Mouse (Mus musculus) kidney, embryonic 15.5 days (tissue): ENCODE measurements around the gene Adgrf5. TPM values are rescaled to one million over a fixed set of nuclear protein-coding genes. Genes with fewer than 3 reads are reported as not detected.

ENCODE experiments used
- ATAC-seq: fragments of 200-750 bp; cut with Nextera tagmentation; replicated peaks from 2 replicates; pipeline ENCODE4 v1.8.0; 2017; ENCODE audit warnings: moderate TSS enrichment; ENCODE audit not compliant: low FRiP score
- H3K27ac ChIP-seq: fragments of 300-500 bp; sonication (generic); 2 replicates; pipeline ENCODE4 v1.5.1; 2015; ENCODE audit warnings: mild to moderate bottlenecking, inconsistent platforms
- H3K27me3 ChIP-seq: fragments of 300-500 bp; sonication (generic); 2 replicates; pipeline ENCODE4 v1.6.1; 2015; ENCODE audit warnings: inconsistent platforms
- H3K36me3 ChIP-seq: fragments of 300-500 bp; sonication (generic); 2 replicates; pipeline ENCODE4 v1.6.1; 2015; ENCODE audit warnings: inconsistent platforms
- H3K4me1 ChIP-seq: fragments of 300-500 bp; sonication (generic); 2 replicates; pipeline ENCODE4 v1.6.1; 2015; ENCODE audit warnings: inconsistent platforms
- H3K4me2 ChIP-seq: fragments of 300-500 bp; sonication (generic); 2 replicates; pipeline ENCODE4 v1.6.1; 2015; ENCODE audit warnings: moderate library complexity, mild to moderate bottlenecking, inconsistent platforms
- H3K4me3 ChIP-seq: fragments of 300-500 bp; sonication (generic); replicated peaks from 2 replicates; pipeline ENCODE4 v1.5.1; 2015; ENCODE audit warnings: mild to moderate bottlenecking, inconsistent platforms
- H3K9ac ChIP-seq: fragments of 300-500 bp; sonication (generic); 2 replicates; pipeline ENCODE4 v1.6.1; 2015; ENCODE audit warnings: mild to moderate bottlenecking, inconsistent platforms
- H3K9me3 ChIP-seq: fragments of 300-500 bp; sonication (generic); replicated peaks from 2 replicates; pipeline ENCODE4 v1.6.1; 2016; ENCODE audit warnings: inconsistent platforms
- WGBS: fragments of 180-500 bp; shearing (Covaris S2); methylation state at CpG from one replicate; pipeline ENCODE4 v1.1.7; 2015; ENCODE audit warnings: mixed read lengths; 5-methylcytosine and 5-hydroxymethylcytosine counted together
- polyA plus RNA-seq: library from polyadenylated mRNA; unstranded; fragments of >200 nt; fragmentation: Nextera tagmentation; extraction: Ambion mirVana; gene quantifications from 2 replicates; pipeline ENCODE4 v1.2.1, GENCODE M21; 2015

The Adgrf5 gene
- polyA plus RNA-seq, 1 experiment from 2014 or later = 21.8 TPM

DNA sequence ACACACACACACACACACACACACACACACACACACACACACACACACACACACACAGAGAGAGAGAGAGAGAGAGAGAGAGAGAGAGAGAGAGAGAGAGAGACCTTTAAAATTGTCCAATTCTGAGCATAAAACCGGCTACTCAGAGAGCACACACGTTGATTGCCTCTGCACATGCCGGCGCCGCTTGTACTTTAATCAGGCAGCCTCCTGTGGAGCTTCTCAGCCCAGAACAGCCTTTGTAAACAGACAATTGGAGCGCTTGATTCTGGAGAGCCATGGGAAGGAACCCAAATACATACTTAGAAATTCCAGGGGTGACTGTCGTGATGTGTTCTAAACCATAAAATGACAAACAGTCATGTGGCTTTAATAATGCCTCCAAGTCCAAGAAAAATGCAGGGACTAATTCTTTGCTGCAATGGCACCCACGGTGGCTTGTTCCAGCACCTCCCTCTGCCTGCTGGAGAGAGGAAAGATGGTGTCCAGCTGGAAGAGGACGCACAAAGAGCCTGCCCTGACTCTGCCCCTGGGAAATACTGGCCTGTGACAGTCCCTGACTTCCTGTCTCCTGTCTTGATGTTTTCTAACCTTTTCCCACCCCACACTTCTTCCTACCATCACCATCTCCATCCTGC is 2.2 kb upstream of the Adgrf5 start:
- Histone ChIP-seq H3K9ac (no peak overlapping the region), H3K27ac (peak overlapping the region; percentile 54; the same call in 1 of the 2 replicates), H3K4me3 (no peak overlapping the region), H3K4me1 (peaks cover 45% of the 10 kb centered on the region), H3K36me3 (no peaks in the 10 kb centered on the region), H3K27me3 (no peaks in the 10 kb centered on the region), H3K9me3 (no peaks in the 10 kb centered on the region), H3K4me2 (0 out of 2 replicates have a peak overlapping the region, but pooled peaks have one; percentile 4)
- ATAC-seq = no peak
- WGBS = 32% methylated on average over 9 of the region's 9 CpGs

- Histone ChIP-seq H3K4me3 (peak overlapping the region; percentile 39), H3K4me2 (peak overlapping the region; percentile 55), H3K36me3 (no peaks in the 10 kb centered on the region), H3K27ac (peak overlapping the region; percentile 84), H3K27me3 (no peaks in the 10 kb centered on the region), H3K9ac (no peak overlapping the region), H3K9me3 (no peaks in the 10 kb centered on the region), H3K4me1 (peaks cover 59% of the 10 kb centered on the region)
- no peak for ATAC-seq
- WGBS = 72% methylated on average over 11 of the region's 11 CpGs
Observed at GRCm38 (mm10) chr17:43361021-43361420, 770 bp downstream of the Adgrf5 start.

- H3K4me1 ChIP-seq = peaks cover 60% of the 10 kb centered on the region
- no peak overlapping the region; the same call in 1 of the 2 replicates for H3K9ac ChIP-seq
- peak overlapping the region; percentile 23 for H3K4me3 ChIP-seq
- no peaks in the 10 kb centered on the region for H3K27me3 ChIP-seq
- H3K36me3 ChIP-seq = no peaks in the 10 kb centered on the region
- peak overlapping the region; percentile 24 for H3K27ac ChIP-seq
- H3K4me2 ChIP-seq = peak overlapping the region; percentile 43
- H3K9me3 ChIP-seq = no peaks in the 10 kb centered on the region
- no peak; the same call in 1 of the 2 replicates for ATAC-seq
- WGBS = 62% methylated on average over 11 of the region's 11 CpGs
Observed at GRCm38 (mm10) chr17:43362362-43362761, 2.1 kb downstream of the Adgrf5 start.

DNA sequence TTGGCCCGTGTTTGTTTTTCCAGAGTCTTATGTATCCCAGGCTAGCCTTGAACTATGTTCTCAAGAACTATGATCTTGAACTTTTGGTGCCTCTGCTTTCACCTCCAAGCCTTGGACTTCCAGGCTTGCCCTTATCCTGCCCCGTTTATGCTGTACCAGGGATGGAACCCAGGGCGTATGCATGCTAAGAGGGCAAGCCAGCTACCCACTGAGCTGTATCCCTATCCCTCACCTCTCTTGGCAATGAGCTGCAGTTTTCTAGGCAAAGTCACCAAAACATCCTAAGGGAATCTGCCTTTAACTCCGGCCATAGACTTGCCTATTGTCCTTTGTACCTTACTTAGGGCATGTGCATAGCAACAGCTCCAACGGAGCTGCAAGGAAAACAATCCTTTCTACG is 2.6 kb downstream of the Adgrf5 start:
- Histone ChIP-seq H3K9ac (no peak overlapping the region), H3K4me3 (peak overlapping the region; percentile 23; the same call in 1 of the 2 replicates), H3K27ac (peak overlapping the region; percentile 24; the same call in 1 of the 2 replicates), H3K27me3 (no peaks in the 10 kb centered on the region), H3K9me3 (no peaks in the 10 kb centered on the region), H3K4me1 (peaks cover 59% of the 10 kb centered on the region), H3K4me2 (peak overlapping the region; percentile 43), H3K36me3 (no peaks in the 10 kb centered on the region)
- ATAC-seq = no peak
- WGBS = 71% methylated on average over 6 of the region's 6 CpGs

GRCm38 (mm10) chr17:43363921-43364320 is 3.7 kb downstream of the Adgrf5 start:
- no peak for ATAC-seq
- Histone ChIP-seq H3K36me3 (no peaks in the 10 kb centered on the region), H3K4me1 (peaks cover 52% of the 10 kb centered on the region), H3K4me3 (no peak overlapping the region), H3K9me3 (no peaks in the 10 kb centered on the region), H3K9ac (no peak overlapping the region), H3K27me3 (no peaks in the 10 kb centered on the region), H3K27ac (no peak overlapping the region), H3K4me2 (no peak overlapping the region)
- WGBS = 67% methylated on average over 6 of the region's 6 CpGs

DNA sequence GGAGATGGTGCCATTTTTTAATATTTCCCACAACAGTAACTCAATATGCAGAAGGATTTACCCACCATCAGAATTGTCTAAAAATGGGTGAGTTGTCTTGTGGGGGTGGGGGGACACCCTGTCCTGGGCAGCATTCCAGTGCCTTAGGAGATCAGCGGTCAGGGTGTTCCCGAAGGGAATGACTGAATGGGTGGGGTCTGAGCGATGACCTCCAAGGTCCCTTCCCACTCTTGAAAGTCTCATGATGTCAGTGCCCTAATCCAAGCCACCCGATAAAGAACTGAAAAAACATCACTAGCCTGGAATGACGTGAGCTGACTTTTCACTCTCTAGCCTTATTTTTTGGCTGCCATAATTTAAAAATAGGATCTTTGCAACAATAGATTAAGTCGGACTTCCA is 5.0 kb downstream of the Adgrf5 start:
- 67% methylated on average over 6 of the region's 6 CpGs for WGBS
- no peaks in the 10 kb centered on the region for H3K36me3 ChIP-seq
- ATAC-seq = no peak
- no peaks in the 10 kb centered on the region for H3K9me3 ChIP-seq
- peaks cover 40% of the 10 kb centered on the region for H3K4me1 ChIP-seq
- H3K4me3 ChIP-seq = no peak overlapping the region
- H3K4me2 ChIP-seq = no peak overlapping the region
- no peaks in the 10 kb centered on the region for H3K27me3 ChIP-seq
- peak overlapping the region; percentile 75; the same call in 1 of the 2 replicates for H3K27ac ChIP-seq
- H3K9ac ChIP-seq = no peak overlapping the region

DNA sequence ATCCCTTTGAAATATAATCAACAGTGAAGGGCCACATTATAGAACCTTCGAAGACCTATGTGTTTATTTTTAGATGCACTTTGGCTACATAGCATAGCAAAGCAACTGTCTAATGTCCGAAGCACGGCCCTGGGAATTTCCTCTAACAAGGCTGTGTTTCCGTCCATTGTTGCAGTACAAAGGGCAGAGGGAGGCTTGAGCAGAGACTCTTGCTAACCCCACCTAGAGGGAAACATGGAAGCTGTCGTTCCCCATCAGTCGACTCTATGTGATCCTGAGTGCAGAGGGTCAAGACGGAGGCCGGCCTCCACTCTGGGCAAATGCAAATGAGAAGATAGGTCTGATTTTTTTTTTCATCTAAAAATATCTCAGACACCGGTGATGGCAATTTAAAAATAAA is 6.2 kb downstream of the Adgrf5 start:
- ATAC-seq = no peak
- Histone ChIP-seq H3K27ac (no peak overlapping the region), H3K4me2 (no peak overlapping the region), H3K27me3 (no peaks in the 10 kb centered on the region), H3K9ac (no peak overlapping the region), H3K4me3 (no peak overlapping the region), H3K9me3 (no peaks in the 10 kb centered on the region), H3K36me3 (no peaks in the 10 kb centered on the region), H3K4me1 (peaks cover 30% of the 10 kb centered on the region)
- WGBS = 64% methylated on average over 9 of the region's 9 CpGs

- peak overlapping the region; percentile 69 for H3K27ac ChIP-seq
- no peak for ATAC-seq
- no peak overlapping the region for H3K4me3 ChIP-seq
- no peak overlapping the region for H3K9ac ChIP-seq
- H3K4me1 ChIP-seq = peaks cover 20% of the 10 kb centered on the region; the same call in 1 of the 2 replicates
- 42% methylated on average over 5 of the region's 5 CpGs for WGBS
- no peaks in the 10 kb centered on the region for H3K36me3 ChIP-seq
- no peaks in the 10 kb centered on the region for H3K9me3 ChIP-seq
- no peak overlapping the region for H3K4me2 ChIP-seq
- H3K27me3 ChIP-seq = no peaks in the 10 kb centered on the region
Observed at GRCm38 (mm10) chr17:43368171-43368576, 7.9 kb downstream of the Adgrf5 start.

GRCm38 (mm10) chr17:43372604-43373003 is 12.4 kb downstream of the Adgrf5 start:
- no peak for ATAC-seq
- H3K27me3 ChIP-seq = no peaks in the 10 kb centered on the region
- H3K9me3 ChIP-seq = no peaks in the 10 kb centered on the region
- no peak overlapping the region for H3K4me2 ChIP-seq
- H3K36me3 ChIP-seq = no peaks in the 10 kb centered on the region
- H3K27ac ChIP-seq = 0 out of 2 replicates have a peak overlapping the region, but pooled peaks have one; percentile 24
- 67% methylated on average over 4 of the region's 4 CpGs for WGBS
- no peak overlapping the region for H3K9ac ChIP-seq
- H3K4me3 ChIP-seq = no peak overlapping the region
- peaks cover 24% of the 10 kb centered on the region for H3K4me1 ChIP-seq

DNA sequence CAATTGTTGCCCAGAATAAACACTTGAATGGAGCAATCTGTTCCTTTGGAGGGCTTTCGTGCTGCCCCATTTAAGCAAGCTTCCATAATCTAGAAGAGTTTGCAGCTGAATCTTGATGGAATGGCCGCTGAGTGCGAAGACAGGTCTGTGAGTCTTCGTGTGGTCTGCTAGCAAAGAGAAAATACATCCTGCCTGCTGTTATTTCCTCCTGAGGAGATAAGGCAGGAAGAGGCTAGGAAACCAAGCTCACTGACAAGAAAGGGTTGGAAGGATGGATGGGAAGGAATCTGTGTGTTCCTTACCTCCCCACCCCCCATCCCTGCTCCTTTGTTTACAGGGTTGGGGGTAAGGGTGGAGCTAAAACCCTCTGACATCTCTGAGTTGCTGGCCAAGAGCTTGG is 13.8 kb downstream of the Adgrf5 start:
- H3K27me3 ChIP-seq = no peaks in the 10 kb centered on the region
- ATAC-seq = no peak
- no peak overlapping the region for H3K4me2 ChIP-seq
- peaks cover 21% of the 10 kb centered on the region for H3K4me1 ChIP-seq
- WGBS = 66% methylated on average over 4 of the region's 4 CpGs
- H3K9ac ChIP-seq = no peak overlapping the region
- H3K9me3 ChIP-seq = no peaks in the 10 kb centered on the region
- H3K4me3 ChIP-seq = no peak overlapping the region
- no peaks in the 10 kb centered on the region for H3K36me3 ChIP-seq
- H3K27ac ChIP-seq = peak overlapping the region; percentile 24

DNA sequence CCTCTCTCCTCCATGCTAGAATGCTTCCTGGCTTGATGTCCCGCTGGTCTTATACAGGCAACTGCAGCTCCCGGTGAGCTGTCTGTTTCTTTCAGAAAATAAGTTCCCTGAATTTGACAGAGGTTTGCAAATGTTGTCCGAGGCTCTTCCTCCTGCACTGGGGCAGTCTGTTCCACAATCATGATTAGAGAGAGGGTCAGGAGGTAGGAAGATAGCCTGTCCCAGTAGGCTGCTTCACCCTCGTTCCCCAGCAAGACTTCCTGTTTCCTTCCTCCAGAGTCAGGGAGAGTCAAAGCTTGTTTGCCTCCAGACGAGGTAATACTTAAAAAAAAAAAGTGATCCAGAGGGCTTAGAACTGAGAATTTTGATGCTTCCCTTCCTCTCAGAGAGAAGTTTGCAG is 16.3 kb downstream of the Adgrf5 start:
- no peaks in the 10 kb centered on the region for H3K27me3 ChIP-seq
- peak overlapping the region; percentile 64; the same call in 1 of the 2 replicates for H3K27ac ChIP-seq
- peaks cover 21% of the 10 kb centered on the region for H3K4me1 ChIP-seq
- no peak overlapping the region for H3K9ac ChIP-seq
- H3K4me3 ChIP-seq = no peak overlapping the region
- no peaks in the 10 kb centered on the region for H3K36me3 ChIP-seq
- WGBS = 49% methylated on average over 5 of the region's 5 CpGs
- no peak for ATAC-seq
- peaks cover 5% of the 10 kb centered on the region for H3K9me3 ChIP-seq
- no peak overlapping the region for H3K4me2 ChIP-seq

- H3K36me3 ChIP-seq = no peaks in the 10 kb centered on the region
- H3K4me2 ChIP-seq = no peak overlapping the region
- H3K9me3 ChIP-seq = peaks cover 5% of the 10 kb centered on the region
- H3K4me3 ChIP-seq = no peak overlapping the region
- WGBS = 66% methylated on average over 5 of the region's 5 CpGs
- H3K27me3 ChIP-seq = no peaks in the 10 kb centered on the region
- no peak overlapping the region for H3K9ac ChIP-seq
- H3K27ac ChIP-seq = no peak overlapping the region
- H3K4me1 ChIP-seq = peaks cover 17% of the 10 kb centered on the region
- ATAC-seq = no peak
Observed at GRCm38 (mm10) chr17:43378703-43379102, 18.5 kb downstream of the Adgrf5 start.

GRCm38 (mm10) chr17:43386331-43386730 is 26.1 kb downstream of the Adgrf5 start:
- Histone ChIP-seq H3K4me3 (no peak overlapping the region), H3K9ac (no peak overlapping the region), H3K27ac (no peak overlapping the region), H3K9me3 (no peaks in the 10 kb centered on the region), H3K36me3 (no peaks in the 10 kb centered on the region), H3K27me3 (no peaks in the 10 kb centered on the region), H3K4me1 (peaks cover 16% of the 10 kb centered on the region; the same call in 1 of the 2 replicates), H3K4me2 (no peak overlapping the region)
- WGBS = 79% methylated on average over 5 of the region's 5 CpGs
- no peak for ATAC-seq
